Mouse (Mus musculus): ENCODE data around the gene Akap2.
A peak's percentile ranks its signal among the peaks of the same experiment; 100 is the strongest.

The Akap2 gene

DNA sequence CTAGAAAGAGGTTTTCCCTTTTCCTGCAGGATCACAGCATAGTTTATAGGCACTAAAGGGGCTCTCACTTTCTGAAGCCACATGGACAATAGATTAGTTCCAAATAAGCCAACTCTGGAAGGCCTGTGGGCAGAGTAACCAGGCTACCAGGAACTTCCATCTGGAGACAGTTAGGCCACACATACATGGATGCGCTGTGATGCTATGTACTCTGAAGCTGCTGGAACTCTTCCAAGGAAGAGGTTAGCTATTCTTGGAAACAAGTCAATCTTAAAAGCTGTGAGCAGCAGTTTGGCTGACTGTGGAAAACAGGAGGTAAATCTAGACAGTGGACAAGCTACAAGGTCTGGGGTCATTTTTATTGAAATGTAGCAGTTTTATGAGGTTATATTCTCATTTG lies 46.9 kb downstream of the Akap2 start:
- DNase-seq = peak in 1 of 2 experiments; percentile 30

- peak in 1 of 2 experiments; percentile 53 for DNase-seq
Measured at GRCm38 (mm10) chr4:57764926-57765325, 47.5 kb downstream of the Akap2 start.

DNA sequence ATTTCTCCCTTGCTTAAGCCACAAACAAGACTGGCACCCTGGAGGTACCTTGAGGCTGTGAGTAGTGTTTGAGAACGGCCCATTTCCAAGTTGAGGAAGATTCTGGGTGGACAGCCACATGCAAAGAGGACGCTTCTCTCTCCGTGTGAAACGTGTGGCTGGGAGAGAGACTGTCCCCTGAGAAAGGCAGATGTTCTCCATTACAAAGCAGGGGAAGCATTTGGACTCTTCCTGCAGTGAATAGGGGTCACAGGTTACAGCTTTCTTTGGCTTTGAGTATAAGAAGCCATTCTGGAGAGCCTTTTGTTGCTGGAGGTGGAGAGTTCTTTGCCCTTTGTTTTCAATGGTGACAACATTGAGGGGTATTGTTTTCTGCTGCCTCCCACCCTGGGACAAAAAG lies 48.3 kb downstream of the Akap2 start:
- DNase-seq = no peak

GRCm38 (mm10) chr4:57769007-57769406 lies 51.5 kb downstream of the Akap2 start:
- peak in 1 of 2 experiments; percentile 18 for DNase-seq

DNA sequence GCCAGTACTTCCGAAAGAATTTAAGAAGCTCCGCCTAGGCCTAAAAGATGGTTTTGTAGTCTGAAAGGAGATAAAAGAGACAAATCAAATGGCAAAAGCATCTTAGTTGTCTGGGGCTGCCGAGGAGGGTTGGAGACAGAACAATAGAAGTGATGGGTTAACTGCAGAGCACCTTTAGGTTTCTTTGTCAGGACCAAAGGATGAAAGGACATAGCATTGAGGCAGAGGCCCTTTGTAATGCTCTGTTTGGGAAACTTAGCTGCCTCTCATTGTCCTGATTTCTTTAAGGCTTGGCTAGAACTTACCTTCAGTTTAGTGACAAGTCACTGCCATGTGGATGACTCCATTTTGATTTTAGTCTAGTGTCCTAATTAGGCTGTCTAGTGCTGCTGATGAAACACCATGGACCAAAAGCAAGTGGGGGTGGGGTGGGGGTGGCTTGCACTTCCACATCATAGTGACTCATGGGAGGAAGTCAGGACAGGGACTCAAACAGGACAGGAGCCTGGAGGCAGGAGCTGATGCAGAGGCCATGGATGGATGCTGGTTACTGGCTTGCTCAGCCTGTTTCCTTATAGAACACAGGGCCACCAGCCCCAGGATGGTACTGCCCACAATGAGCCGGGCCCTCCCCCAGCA lies 52.8 kb downstream of the Akap2 start:
- no peak for DNase-seq

- no peak for DNase-seq
Measured at GRCm38 (mm10) chr4:57771558-57772219, 54.2 kb downstream of the Akap2 start.

DNA sequence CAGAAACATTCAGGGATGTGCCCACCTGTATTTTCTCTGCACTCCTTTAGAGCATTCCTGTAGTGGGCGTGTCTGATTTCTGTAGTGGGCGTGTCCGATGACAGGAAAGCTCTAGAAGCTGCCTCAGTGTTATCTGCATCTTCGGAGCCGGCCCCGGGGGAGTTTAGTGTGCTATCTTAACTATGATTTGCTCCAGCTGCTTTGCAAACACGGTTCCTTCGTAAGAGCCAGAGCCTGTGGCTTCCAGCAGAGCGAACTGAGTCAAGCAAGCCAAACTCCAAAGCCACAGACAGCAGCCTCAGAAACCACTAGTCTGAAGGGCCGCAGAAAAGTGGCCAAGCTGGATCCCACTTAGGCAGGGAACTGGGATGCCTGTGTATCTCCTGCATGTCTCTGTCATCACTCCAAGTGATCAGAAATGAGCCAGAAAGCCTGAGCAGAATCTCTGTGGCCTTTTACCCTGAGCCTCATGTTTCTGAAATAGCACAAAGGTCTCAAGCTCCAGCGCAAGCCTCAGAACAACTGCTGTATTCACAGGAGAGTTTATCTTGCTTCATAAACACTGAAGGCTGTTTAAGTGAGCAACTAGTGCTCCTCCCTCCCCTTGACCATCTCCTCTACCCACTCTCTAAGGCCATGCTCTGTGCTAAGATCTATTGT lies 55.5 kb downstream of the Akap2 start:
- DNase-seq = peak; percentile 70 to 77

DNA sequence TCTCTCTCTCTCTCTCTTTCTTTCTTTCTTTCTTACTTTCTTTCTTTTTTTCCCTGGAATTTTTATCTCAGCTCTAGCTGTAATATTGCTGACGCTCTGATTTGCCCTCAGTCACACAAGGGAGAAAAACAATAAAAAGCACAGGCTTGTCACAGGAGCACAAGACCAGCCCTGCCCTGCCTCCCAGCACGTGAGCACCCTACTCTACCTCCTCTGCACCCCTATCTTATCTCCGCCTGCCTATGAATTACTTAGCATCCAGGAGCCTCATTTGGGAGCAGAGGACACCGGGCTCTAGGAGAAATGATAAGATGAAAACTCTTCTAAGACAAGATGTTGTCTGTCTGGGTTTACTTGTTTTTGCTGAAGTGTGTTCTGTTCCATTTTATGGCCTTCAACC lies 57.1 kb downstream of the Akap2 start:
- no peak for DNase-seq

DNA sequence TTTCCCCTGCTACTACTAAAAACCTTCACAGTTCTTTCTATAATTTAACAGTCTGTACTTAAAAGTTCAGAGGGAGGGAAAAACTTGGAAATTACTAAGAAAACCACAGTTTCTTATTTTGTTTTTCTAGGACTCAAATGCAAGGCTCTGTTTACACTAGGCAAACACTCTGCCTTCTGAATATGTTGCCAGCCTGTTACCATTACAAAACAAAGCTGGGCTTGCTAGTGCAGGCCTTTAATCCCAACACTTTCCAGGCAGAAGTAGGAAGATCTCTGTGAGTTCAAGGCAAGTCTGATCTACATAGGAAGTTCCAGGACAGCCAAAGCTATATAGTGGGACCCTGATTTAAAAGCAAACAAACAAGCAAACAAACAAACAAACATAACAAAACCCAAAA lies 58.1 kb downstream of the Akap2 start:
- no peak for DNase-seq

DNA sequence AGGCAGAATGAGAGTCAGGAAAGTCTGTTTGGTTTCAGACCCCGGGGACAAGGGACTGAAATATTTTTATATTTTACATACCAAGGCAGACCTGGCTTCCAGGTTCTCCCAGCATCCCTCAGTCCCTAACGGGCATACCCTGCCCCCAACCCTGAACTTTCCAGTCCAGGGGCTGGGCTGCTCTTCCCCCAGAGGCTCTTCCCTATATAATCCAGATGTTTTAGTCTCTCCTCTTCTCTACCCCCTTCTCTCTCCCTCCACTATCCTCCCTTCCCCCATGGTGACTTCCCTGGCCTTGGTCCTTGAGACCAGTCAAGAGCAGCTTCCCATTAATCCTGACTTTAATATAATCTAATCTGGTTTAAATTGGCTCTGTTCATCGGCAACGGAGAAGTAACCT lies 62.9 kb downstream of the Akap2 start:
- DNase-seq = no peak

GRCm38 (mm10) chr4:57780833-57781641 lies 63.6 kb downstream of the Akap2 start:
- peak in 1 of 2 experiments; percentile 20 for DNase-seq

DNA sequence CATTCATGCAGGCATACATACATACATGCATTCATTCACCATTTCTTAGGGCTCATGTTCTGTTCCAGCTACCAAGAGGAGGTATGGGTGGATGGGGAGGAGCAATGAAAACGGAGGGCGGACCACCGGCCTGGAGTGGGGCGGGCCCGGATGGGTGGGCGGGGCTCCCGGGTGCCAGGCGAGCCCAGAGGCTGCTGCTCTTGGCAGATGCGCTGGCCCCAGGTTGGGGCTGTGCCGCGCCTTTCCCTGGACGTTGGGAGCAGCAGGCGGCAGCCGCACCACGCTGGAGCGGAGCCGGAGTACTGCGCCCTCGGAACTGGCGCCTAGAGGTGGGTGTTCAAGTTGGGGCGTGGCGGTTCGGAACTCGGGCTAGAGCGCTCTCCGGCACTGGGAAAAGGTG lies 64.5 kb downstream of the Akap2 start:
- peak; percentile 81 to 88 for DNase-seq

GRCm38 (mm10) chr4:57782549-57783390 lies 65.3 kb downstream of the Akap2 start:
- peak; percentile 32 to 54 for DNase-seq

- DNase-seq = no peak
Measured at GRCm38 (mm10) chr4:57783391-57783770, 65.9 kb downstream of the Akap2 start.

DNA sequence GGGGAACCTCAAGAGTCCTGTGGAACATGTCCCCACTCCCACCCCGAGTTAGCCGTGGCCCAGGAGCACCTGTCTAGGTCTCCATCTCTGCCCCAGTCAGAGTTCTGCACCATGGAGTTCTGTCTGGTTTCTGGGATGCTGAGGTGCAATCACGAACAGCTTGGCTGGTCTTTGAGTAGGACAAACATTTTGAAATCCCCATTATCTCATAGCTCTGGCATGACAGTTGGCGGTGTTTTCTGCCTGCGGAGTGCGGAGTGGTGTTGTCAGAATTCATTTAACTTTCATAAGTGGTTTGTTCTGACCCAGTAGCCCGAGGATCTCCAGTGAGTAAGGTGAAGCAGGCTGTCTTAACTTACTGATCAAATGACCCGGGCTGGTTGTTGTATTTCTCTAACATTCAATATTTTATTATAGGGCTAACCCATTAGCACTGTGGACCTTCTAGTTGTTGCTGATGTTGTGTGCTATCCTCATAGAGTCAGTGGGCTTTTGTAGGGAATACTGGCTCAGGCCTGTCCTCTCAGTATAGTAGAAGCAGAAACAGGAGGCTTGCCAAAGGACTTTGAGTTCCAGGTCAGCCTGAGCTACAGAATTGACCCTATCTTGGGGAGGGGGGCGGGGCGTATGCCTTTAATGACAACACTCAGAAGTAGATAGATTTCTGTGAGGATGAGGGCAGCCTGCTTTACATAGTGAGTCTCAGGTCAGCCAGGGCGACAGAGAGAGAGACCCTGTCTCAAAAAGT lies 66.6 kb downstream of the Akap2 start:
- DNase-seq = no peak

DNA sequence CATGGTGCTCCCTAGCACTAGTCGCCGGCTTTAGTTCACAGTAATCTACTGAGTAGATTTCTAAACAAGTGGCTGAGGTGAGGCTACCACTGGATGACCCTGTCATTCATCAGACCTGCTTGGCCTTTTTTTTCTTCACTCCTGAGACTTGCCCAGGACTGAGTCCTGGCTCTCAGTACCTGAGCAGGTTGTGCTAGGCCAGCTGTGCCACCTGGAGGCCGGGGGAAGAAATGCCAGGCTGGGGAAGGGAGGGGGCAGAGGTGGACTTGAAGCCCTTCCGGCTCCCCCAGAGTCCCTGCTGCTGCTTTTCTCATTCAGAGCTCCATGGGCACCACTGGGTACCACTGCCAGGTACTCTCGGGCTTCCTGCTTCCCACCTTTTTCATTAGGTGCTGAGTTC lies 71.3 kb downstream of the Akap2 start:
- DNase-seq = peak in 1 of 2 experiments; percentile 57

- no peak for DNase-seq
Measured at GRCm38 (mm10) chr4:57789118-57789517, 71.7 kb downstream of the Akap2 start.

DNA sequence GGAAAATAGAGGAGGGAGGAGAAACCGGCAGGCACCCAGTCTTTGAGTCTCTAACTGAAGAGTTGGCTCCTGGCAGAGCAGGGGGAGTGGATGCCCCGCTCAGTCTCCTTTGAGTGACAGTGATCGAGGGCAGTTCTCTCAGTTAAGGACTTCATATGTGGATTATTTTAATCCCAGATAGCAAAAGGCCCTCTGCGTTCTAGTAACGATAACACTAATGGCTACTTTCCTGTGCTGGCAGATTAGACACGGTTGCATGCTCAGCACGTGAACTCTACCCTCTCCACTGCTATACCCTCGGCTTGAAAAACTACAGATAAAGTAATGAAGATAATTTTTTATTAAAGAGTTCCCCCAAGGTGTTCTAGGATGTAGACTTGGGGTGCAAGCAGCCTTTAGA lies 76.5 kb downstream of the Akap2 start:
- no peak for DNase-seq

DNA sequence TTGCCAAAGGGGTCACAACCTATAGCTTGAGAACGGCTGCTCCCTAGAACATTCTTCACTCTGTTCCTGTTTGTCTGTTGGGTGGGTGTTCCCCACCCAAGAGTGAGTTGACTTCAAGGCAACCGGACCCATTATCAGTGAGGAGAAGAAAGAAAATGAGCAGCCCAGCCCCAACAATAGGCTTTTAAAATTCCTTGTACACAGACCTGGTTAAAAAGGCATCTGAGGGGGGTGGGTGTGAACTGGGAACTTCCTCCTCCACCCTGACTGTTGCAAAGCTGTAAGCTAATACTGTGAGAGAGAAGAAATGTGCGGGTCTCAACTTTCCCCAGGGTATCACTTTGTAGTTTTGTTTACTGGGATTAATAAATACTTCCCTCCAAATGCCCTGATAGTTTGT lies 77.1 kb downstream of the Akap2 start:
- no peak for DNase-seq

DNA sequence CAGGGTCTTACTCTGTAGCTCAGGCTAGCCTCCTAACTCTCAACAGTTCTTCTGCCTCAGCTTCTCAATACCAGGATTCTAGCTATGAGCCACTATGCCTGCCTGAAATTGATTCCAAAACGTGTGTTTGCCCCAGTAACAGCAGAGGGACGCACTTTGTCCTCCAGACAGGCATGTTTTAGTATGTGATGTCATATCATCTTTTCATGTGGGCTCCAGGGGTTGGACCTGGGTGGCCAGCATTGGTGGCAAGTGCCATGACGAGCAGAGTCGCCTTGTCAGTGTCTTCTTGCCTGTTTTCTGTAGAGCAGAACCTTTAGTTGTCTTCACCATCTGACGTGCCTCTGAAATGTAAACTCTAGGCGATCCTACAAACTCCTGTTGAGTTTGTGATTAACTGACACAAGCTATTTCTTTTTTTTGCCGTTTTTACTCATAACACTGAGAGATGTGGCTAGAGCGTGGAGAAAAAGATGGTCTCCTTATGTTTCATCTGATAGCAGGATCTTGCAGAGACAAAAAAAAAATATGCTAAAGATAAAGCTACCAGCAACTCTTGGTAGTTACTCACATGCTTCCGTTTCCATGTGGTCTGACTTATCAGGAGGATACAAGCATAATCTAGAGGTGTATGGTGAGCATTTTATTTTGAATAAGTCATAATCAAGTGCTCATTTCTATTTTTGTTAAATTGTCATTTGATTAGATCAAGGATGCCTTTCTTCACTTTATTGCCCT lies 80.3 kb downstream of the Akap2 start:
- DNase-seq = no peak

All from kidney, postnatal 4 days (tissue).